Mouse (Mus musculus) lung, postnatal 0 days (tissue): ENCODE measurements at regions not wholly inside any gene's neighbourhood (a gene's known extent, or its start where the extent isn't known, plus 50 kb on each side); places are given as distances from the start of the nearest gene placed in this dataset.

ENCODE experiments used
- CTCF ChIP-seq: IDR thresholded peaks from 2 replicates; pipeline ENCODE4 v1.5.1; 2016; ENCODE audit warnings: antibody characterized with exemption, mild to moderate bottlenecking
- EP300 ChIP-seq: IDR thresholded peaks from 2 replicates; pipeline ENCODE4 v1.6.1; 2016; ENCODE audit warnings: antibody characterized with exemption, mild to moderate bottlenecking, control low read depth

DNA sequence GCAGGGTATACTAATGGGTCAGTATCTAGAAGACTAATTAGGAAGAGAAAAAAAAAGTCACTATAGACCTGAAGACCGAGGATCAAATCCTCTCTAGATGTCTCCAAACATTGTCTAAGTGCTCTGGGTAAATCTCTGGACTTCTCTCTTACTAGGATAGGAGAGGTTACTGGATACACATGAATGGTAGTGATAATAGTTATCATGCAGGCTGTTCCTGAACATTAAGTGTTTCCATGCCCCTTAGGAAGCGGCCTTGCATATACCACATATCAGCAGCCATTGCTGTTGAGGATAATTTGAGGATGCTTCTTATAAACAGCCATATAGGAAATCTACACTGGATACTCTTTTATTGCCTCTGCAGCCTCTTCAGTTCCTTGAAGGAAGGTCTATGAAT is 274.2 kb upstream of the Ppargc1a start:
- TF ChIP-seq EP300 (no peak), CTCF (no peak)
